In the genomic region with DNA sequence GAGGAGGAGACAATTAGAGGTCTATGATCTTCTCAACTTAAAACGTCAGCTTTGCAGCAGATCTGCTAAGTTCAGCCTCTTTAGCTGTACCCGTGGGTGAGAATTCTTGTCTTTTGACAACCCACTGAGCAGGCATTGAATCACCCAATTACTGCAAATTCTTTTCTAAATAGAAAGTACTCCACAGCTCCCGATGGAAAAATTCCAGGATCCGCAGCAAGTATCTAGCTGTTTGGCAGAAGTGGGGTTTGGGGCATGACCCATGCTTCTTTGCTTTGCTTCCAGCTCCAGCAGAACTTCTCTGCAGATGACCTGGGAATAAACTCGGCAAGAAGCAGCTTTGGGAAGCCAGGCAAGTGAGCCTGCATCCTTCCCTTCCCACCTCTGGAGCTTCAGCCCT, we compare ENCODE assay signal across 8 mouse cellular contexts. TPM values are rescaled to one million over a fixed set of nuclear protein-coding genes. Genes with fewer than 3 reads are reported as not detected.
DNase-seq lines count a peak whose midpoint lies in the region; ATAC-seq lines count a peak whose summit lies in the region.

No protein-coding gene starts in this region.

- H3K27ac ChIP-seq in midbrain, embryonic 16.5 days (ENCODE audit: low read length) = no peak overlapping the region

- H3K27me3 ChIP-seq in midbrain, embryonic 16.5 days (ENCODE audit: control insufficient read depth, insufficient read depth, low read depth, low read length) = no peaks in the 10 kb centered on the region

- no peak overlapping the region for H3K4me3 ChIP-seq in midbrain, embryonic 16.5 days (ENCODE audit: low read depth, low read length)

- intact Hi-C loops in left cerebral cortex, postnatal 25 days (cut with DNase I) = loop anchor here (2.0 to 5.0 kb wide), 2 partner anchors 39 to 52 kb away; no protein-coding TSS in a partner anchor

- H3K4me1 ChIP-seq in midbrain, embryonic 16.5 days (ENCODE audit: control insufficient read depth, insufficient read depth, low read length) = peaks cover 4% of the 10 kb centered on the region; the same call in 1 of the 2 replicates

- ATAC-seq in megakaryocyte-erythroid progenitor cell, adult 5-6 weeks (replicated peaks; ENCODE audit: low FRiP score, low TSS enrichment, poor library complexity, severe bottlenecking) = no peak
- no peak for ATAC-seq in midbrain, embryonic 16.5 days

- no peaks in the 10 kb centered on the region for H3K9me3 ChIP-seq in midbrain, embryonic 16.5 days (replicated peaks; ENCODE audit: control insufficient read depth, low read length, poor library complexity, severe bottlenecking)

- WGBS in midbrain, embryonic 16.5 days = 25% methylated on average over 5 of the region's 5 CpGs

- H3K4me2 ChIP-seq in midbrain, embryonic 16.5 days (ENCODE audit: low read length) = no peak overlapping the region

- H3K9ac ChIP-seq in midbrain, embryonic 16.5 days (ENCODE audit: low read depth, low read length) = no peak overlapping the region

- DNase-seq in heart, adult 11 months = peak; percentile 87
- no peak for DNase-seq in heart, adult 8-10 months (ENCODE audit: low spot score)
- DNase-seq in testis, postnatal 10 days (ENCODE audit: low spot score) = peak; percentile 38
- no peak for DNase-seq in testis, postnatal 14 days (ENCODE audit: low spot score)
- DNase-seq in left cerebral cortex, postnatal 25 days (ENCODE audit: low spot score in 2 of 2) = peak; percentile 51 to 83
- no peak for DNase-seq in retina, postnatal 1 day

- no peaks in the 10 kb centered on the region for H3K36me3 ChIP-seq in midbrain, embryonic 16.5 days (ENCODE audit: control insufficient read depth, insufficient read depth, low read length)

RNA-seq across cellular contexts. Expression of a gene that starts 9.8 kb away (rescaled TPM):
- 1 to 10 TPM in 1 of 4 experiments, under 1 TPM in 3; 0.34 to 1.2 (median 0.61) TPM for total RNA-seq in heart, adult 8-10 months (2022)
- under 1 TPM; 0.27 to 0.28 TPM for total RNA-seq in left cerebral cortex, postnatal 25 days (2021)
- not detected in 2 replicates for total RNA-seq in megakaryocyte-erythroid progenitor cell, adult 5-6 weeks (2014; fragmentation: Nextera tagmentation)
- total RNA-seq in megakaryocyte-erythroid progenitor cell, adult 5-6 weeks (2017) = not detected in 2 replicates
- not detected in 2 replicates for polyA plus RNA-seq in midbrain, embryonic 16.5 days (2015; fragmentation: Nextera tagmentation; extraction: Ambion mirVana)

RNA-seq across cellular contexts. Expression of a gene that starts 25.3 kb away (rescaled TPM):
- 100 to 1,000 TPM; 268 to 296 (median 280) TPM for total RNA-seq in heart, adult 8-10 months (2022)
- total RNA-seq in left cerebral cortex, postnatal 25 days (2021) = 10 to 100 TPM; 62.8 to 76.7 TPM
- total RNA-seq in megakaryocyte-erythroid progenitor cell, adult 5-6 weeks (2014; fragmentation: Nextera tagmentation) = not detected in 2 replicates
- 2.3 TPM in 1 of 2 replicates, not detected in the other for total RNA-seq in megakaryocyte-erythroid progenitor cell, adult 5-6 weeks (2017)
- polyA plus RNA-seq in midbrain, embryonic 16.5 days (2015; fragmentation: Nextera tagmentation; extraction: Ambion mirVana) = 13.1 and 14.7 TPM in 2 replicates

Comparison
In these comparisons a context has a peak if more than half of its experiments do, and no peak if none do; other contexts are left out.
1. DNase-seq: peak in heart, adult 11 months (single experiment), testis, postnatal 10 days (single experiment) and left cerebral cortex, postnatal 25 days (2 of 2); none in heart, adult 8-10 months (single experiment), testis, postnatal 14 days (single experiment) and retina, postnatal 1 day (single experiment).
2. RNA of a gene that starts 25.3 kb away (total RNA-seq): 268 to 296 TPM in heart, adult 8-10 months and 62.8 to 76.7 TPM in left cerebral cortex, postnatal 25 days; 2.3 TPM in megakaryocyte-erythroid progenitor cell, adult 5-6 weeks; every median in the first group is over 10 times any median in the second.